Mouse (Mus musculus): Measurements from ENCODE around the gene Ceacam9. TPM values are rescaled to one million over a fixed set of nuclear protein-coding genes. Genes with fewer than 3 reads are reported as not detected.
"Not testable (repeated sequence)": the region's sequence is repeated elsewhere in the genome, so short reads cannot be mapped to it uniquely, and the experiment has no call there.

The Ceacam9 gene
- polyA plus RNA-seq (2016; fragmentation: Nextera tagmentation; extraction: Ambion mirVana), result not detected in 2 replicates

DNA sequence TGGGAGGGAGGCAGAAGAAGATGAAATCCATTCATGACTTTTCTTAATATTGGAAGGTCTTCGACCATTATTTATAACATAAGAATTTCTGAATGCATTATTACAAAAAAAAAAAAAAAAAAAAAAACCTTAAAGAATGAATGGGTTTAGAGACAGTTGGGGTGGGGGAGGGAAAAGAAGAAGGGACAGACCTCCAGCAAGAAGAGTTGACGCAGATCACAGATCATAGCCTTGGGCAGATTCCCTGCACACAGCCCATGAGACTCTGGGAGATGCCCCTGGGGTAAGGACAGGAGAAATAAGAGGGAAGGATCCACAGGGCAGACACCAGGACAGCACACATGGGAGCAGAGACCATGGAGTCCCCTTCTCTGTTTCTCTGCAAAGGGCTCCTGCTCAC is at the start of gene Ceacam9:
Gene Ceacam9, plus strand, starts transcription at position 301 of the 400 bp plus-strand sequence.
- no peak for DNase-seq (ENCODE audit: low spot score)
- H3K9me3 ChIP-seq (replicated peaks), result no peaks in the 10 kb centered on the region
- 78% methylated on average over 2 of the region's 2 CpGs for WGBS
- H3K27me3 ChIP-seq (ENCODE audit: low read depth, poor library complexity, severe bottlenecking), result no peaks in the 10 kb centered on the region
- H3K4me3 ChIP-seq, result no peak within 1 kb of the TSS
- H3K36me3 ChIP-seq, result no peaks in the 10 kb centered on the region
- no peak within 1 kb of the TSS for H3K27ac ChIP-seq (replicated peaks)
- peaks cover under 1% of the 10 kb centered on the region; the same call in 1 of the 2 replicates for H3K4me1 ChIP-seq

DNA sequence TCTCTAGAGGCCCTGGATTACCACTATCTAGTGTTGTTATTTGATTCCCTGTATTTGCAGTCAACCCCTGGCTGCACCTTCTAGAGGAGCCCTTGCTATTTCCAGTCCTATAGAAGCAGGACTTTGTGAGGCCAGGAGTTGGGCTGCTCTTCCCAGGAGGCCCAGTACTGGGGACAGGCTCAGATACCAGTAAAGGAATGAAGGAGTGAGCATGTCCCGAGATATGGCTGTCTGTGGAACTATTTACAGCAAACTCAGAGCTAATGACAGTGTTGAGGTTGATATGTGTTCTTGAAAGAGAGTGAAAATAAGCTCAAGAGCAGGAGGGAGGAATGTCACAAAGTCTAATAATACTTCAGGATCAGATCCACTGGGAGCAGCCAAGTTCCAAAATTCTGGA is 47.9 kb upstream of the Ceacam9 start:
- WGBS, result 76% methylated on average over 1 of the region's 1 CpGs
- no peak overlapping the region for H3K27ac ChIP-seq (replicated peaks)

DNA sequence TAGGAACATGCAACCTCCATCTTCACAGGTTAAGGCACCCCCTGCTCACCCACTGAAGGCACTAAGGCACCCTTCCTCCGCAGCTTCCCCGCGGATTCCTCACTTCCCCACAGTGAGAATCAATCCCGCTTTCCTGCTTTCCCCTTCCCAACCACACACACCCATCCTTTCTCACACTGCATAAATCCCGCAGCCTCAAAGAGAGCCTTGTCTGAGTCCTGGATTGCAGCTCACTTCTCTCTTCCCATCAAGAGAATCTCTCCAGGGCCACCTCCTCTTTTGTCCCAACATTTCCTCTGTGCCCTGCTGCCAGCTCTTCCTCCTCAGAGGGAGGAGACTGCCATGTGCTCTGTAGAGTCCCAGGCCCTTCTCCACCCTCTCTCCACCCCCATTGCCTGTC is 47.0 kb upstream of the Ceacam9 start:
- H3K4me1 ChIP-seq; H3K27me3 ChIP-seq (ENCODE audit: low read depth, poor library complexity, severe bottlenecking); DNase-seq (ENCODE audit: low spot score); H3K27ac ChIP-seq (replicated peaks); H3K36me3 ChIP-seq; H3K4me3 ChIP-seq; H3K9me3 ChIP-seq (replicated peaks): not testable (repeated sequence)
- 47% methylated on average over 5 of the region's 5 CpGs for WGBS

More for the DNA sequence above, 47.9 kb upstream of the Ceacam9 start:
- no peaks in the 10 kb centered on the region for H3K27me3 ChIP-seq (ENCODE audit: low read depth, poor library complexity, severe bottlenecking)
- H3K36me3 ChIP-seq, result no peaks in the 10 kb centered on the region
- DNase-seq (ENCODE audit: low spot score), result no peak
- H3K9me3 ChIP-seq (replicated peaks), result no peaks in the 10 kb centered on the region
- H3K4me1 ChIP-seq, result no peaks in the 10 kb centered on the region
- H3K4me3 ChIP-seq, result no peak overlapping the region

DNA sequence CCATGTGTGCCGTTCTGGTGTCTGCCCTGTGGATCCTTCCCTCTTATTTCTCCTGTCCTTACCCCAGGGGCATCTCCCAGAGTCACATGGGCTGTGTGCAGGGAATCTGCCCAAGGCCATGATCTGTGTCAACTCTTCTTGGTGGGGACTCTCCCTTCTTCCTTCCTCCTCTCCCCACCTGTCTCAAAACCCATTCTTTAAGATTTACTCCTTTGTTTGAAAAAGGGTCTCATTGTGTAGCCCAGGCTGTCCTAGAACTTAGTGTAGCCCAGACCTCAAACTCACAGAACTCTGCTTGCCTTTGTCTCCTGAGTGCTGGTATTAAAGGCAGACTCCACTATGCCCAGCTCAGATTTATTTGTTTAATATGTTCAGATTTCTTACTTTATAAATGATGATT is 46.1 kb upstream of the Ceacam9 start, which contains the start of gene Ceacam15:
Gene Ceacam15, minus strand, starts transcription at position 101 of the 400 bp plus-strand sequence.
- no peak for DNase-seq (ENCODE audit: low spot score)
- WGBS, result 68% methylated on average over 1 of the region's 1 CpGs
- Histone ChIP-seq H3K27ac (replicated peaks) (no peak within 1 kb of the TSS), H3K4me1 (no peaks in the 10 kb centered on the region), H3K27me3 (ENCODE audit: low read depth, poor library complexity, severe bottlenecking) (no peaks in the 10 kb centered on the region), H3K4me3 (no peak within 1 kb of the TSS), H3K36me3 (no peaks in the 10 kb centered on the region), H3K9me3 (replicated peaks) (no peaks in the 10 kb centered on the region)

DNA sequence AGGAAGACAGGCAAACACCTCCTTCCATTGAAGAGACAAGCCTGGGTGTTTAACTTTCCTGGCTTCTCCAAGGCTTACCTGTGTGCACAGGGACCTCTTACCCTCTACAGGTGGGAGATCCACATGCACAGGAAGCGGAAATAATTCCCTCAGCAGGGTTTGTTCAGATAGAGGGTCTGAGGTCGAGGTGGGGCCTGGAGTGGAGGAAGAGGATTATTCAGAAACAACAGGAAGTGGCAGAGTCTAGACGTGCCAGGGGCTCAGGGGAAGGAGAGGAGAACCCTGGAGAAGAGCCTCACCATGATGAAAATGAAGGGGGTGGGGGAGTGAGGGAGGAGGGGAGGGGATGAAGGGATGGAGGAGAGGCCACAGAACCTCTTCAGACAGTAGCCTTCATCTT is 41.5 kb upstream of the Ceacam9 start:
- DNase-seq (ENCODE audit: low spot score); H3K4me3 ChIP-seq; H3K27ac ChIP-seq (replicated peaks); H3K27me3 ChIP-seq (ENCODE audit: low read depth, poor library complexity, severe bottlenecking); H3K9me3 ChIP-seq (replicated peaks); H3K36me3 ChIP-seq; H3K4me1 ChIP-seq: not testable (repeated sequence)
- 55% methylated on average over 3 of the region's 3 CpGs for WGBS

DNA sequence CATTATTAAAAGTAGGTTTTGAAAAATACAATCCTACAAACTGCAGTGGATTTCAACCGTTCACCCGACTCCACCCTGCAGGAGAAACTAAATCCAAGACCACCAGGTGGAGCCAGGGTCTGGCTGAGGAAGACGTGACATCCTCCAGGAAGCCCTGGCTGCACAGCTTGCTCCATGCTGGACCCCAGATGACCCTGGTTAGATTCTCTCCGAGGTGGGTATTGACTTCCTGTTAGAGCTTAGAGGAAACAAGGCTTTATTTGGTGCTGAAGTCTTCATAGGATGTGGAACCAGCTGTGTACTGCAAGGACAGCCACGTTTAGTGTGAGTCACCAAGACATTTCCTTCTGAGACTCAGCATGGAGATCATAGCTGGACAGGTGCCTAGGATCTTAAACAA is 32.5 kb upstream of the Ceacam9 start:
- Histone ChIP-seq H3K9me3 (replicated peaks) (peaks cover 10% of the 10 kb centered on the region; the same call in 1 of the 2 replicates), H3K27me3 (ENCODE audit: low read depth, poor library complexity, severe bottlenecking) (no peaks in the 10 kb centered on the region), H3K36me3 (no peaks in the 10 kb centered on the region), H3K4me3 (no peak overlapping the region), H3K4me1 (no peaks in the 10 kb centered on the region), H3K27ac (replicated peaks) (no peak overlapping the region)
- no peak for DNase-seq (ENCODE audit: low spot score)
- WGBS, result 82% methylated on average over 5 of the region's 5 CpGs

DNA sequence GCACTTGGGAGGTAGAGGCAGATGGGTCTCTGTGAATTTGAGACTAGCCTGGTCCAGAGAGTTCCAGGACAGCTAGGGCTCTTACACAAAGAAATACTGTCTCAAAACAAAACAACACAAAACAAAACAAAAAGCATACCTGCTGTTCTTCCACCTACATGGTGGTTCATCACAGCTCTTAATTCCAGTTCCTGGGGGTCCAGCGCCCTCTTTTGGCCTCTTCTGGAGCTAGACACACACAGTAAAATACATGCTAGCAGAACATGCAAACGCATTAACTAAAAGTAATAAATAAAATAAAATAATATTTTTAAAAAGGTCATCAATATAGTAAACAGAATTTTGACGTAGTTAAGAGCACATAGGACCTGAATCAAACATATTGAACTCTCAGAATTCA is 26.7 kb upstream of the Ceacam9 start:
- no peak overlapping the region for H3K27ac ChIP-seq (replicated peaks)
- H3K9me3 ChIP-seq (replicated peaks), result no peaks in the 10 kb centered on the region
- no peaks in the 10 kb centered on the region for H3K27me3 ChIP-seq (ENCODE audit: low read depth, poor library complexity, severe bottlenecking)
- DNase-seq (ENCODE audit: low spot score), result no peak
- no peaks in the 10 kb centered on the region for H3K36me3 ChIP-seq
- H3K4me1 ChIP-seq, result no peaks in the 10 kb centered on the region
- WGBS, result 42% methylated on average over 3 of the region's 3 CpGs
- no peak overlapping the region for H3K4me3 ChIP-seq

DNA sequence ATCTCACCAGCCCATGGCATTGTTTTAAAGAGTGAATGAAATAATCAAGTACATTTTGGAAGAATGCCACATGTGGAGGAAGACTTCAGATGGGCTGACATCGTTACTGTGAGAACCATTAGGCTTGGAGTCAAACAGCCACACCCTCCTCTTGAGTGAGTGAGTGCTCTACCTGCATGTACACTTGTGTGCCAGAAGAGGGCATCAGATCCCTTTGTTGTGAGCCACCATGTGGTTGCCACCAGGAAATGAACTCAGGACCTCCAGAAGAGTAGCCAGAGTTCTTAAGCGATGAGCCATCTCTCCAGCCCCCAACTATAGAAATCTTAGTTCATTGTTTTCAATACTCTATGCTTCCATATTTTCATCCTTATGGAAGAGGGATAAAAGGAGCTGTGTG is 22.7 kb upstream of the Ceacam9 start:
- no peak overlapping the region for H3K27ac ChIP-seq (replicated peaks)
- no peaks in the 10 kb centered on the region for H3K9me3 ChIP-seq (replicated peaks)
- H3K4me3 ChIP-seq, result no peak overlapping the region
- WGBS, result 52% methylated on average over 2 of the region's 2 CpGs
- H3K27me3 ChIP-seq (ENCODE audit: low read depth, poor library complexity, severe bottlenecking), result no peaks in the 10 kb centered on the region
- H3K4me1 ChIP-seq, result no peaks in the 10 kb centered on the region
- DNase-seq (ENCODE audit: low spot score), result no peak
- no peaks in the 10 kb centered on the region for H3K36me3 ChIP-seq

DNA sequence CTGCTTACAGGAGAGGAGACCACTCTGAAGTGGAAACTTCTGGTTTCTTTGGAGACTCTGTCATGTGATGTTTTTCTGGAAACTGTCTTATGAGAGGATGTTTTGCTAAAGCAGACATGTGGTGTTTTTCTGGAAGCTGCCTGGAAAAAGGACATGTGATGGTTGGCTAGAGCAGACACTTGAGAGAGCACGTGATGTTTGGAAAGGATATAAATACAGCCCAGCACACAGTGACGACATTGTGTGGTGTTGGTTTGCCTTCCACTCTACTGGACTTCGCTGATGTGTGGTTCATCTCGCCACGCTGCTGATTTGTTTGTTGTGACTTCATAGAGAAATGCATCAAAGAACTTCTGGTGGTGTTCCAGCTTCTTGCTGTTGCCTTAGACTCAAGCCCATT is 21.1 kb upstream of the Ceacam9 start:
- no peak for DNase-seq (ENCODE audit: low spot score)
- H3K27me3 ChIP-seq (ENCODE audit: low read depth, poor library complexity, severe bottlenecking), result no peaks in the 10 kb centered on the region
- no peaks in the 10 kb centered on the region for H3K9me3 ChIP-seq (replicated peaks)
- no peaks in the 10 kb centered on the region for H3K4me1 ChIP-seq
- WGBS, result 90% methylated on average over 5 of the region's 5 CpGs
- H3K4me3 ChIP-seq, result no peak overlapping the region
- H3K36me3 ChIP-seq, result no peaks in the 10 kb centered on the region
- no peak overlapping the region for H3K27ac ChIP-seq (replicated peaks)

DNA sequence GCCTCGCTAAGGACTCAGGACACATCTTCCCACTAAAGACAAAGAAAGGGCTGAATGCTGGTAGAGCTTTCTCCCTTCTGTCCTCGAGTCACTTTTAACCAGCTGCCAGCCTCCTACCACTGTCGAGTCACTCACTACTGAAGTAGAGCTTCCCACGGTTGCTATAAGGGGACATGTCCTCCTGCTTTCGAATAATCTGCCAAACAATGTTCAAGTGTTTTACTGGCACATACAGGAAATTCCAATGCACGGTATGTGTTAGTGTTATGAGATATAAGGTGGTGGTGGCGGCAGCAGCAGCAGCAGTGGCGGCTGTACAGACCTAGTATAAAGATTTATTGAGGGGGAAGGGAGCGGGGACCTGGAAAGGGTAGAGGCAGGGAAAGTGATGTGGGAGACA is 15.3 kb upstream of the Ceacam9 start:
- Histone ChIP-seq H3K36me3 (no peaks in the 10 kb centered on the region), H3K27ac (replicated peaks) (no peak overlapping the region), H3K27me3 (ENCODE audit: low read depth, poor library complexity, severe bottlenecking) (peaks cover 8% of the 10 kb centered on the region; the same call in 1 of the 2 replicates), H3K4me3 (no peak overlapping the region), H3K4me1 (0 out of 2 replicates have a peak, but pooled peaks cover 2% of the 10 kb centered on the region), H3K9me3 (replicated peaks) (no peaks in the 10 kb centered on the region)
- no peak for DNase-seq (ENCODE audit: low spot score)
- 72% methylated on average over 9 of the region's 9 CpGs for WGBS

DNA sequence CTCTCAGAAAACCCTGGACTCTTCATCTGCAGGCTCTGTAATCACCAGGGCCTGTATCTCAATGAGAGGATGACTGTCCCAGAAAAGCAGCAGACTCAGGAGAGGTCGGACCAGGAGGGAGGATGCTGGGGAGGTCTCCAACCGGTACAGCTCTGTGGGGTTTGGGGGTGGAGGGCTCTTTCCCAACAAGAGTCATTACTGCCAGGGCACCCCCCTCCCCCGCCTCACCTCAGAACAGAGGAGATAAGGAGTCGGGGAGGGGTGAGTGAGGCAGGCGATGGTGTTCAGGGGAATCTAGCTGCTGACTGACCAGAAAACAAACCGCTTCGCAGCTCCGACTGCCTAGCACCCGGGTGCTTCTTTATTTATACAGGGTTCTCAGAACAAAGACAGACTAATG is 13.5 kb upstream of the Ceacam9 start:
- Histone ChIP-seq H3K4me3 (no peak overlapping the region), H3K27ac (replicated peaks) (no peak overlapping the region), H3K9me3 (replicated peaks) (no peaks in the 10 kb centered on the region), H3K4me1 (0 out of 2 replicates have a peak, but pooled peaks cover 2% of the 10 kb centered on the region), H3K36me3 (no peaks in the 10 kb centered on the region), H3K27me3 (ENCODE audit: low read depth, poor library complexity, severe bottlenecking) (peaks cover 8% of the 10 kb centered on the region; the same call in 1 of the 2 replicates)
- WGBS, result 27% methylated on average over 9 of the region's 9 CpGs
- DNase-seq (ENCODE audit: low spot score), result no peak

DNA sequence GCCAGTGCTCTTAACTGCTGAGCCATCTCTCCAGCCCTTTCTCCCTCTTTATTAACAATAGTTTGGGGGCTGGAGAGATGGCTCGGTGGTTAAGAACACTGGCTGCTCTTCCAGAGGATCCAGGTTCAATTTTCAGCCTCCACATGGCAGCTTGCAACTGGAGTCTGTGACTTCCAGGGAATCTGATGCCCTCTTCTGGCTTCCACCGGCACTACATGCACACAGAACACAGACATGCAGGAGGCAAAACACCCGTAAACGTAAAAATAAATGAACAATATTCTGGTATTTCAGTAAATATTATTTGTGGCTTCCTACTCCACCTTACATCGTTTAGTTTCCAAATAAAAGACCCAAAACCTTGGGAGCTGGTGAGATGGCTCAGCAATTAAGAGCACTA is 11.1 kb upstream of the Ceacam9 start:
- Histone ChIP-seq H3K27ac (replicated peaks) (no peak overlapping the region), H3K36me3 (no peaks in the 10 kb centered on the region), H3K9me3 (replicated peaks) (no peaks in the 10 kb centered on the region), H3K4me3 (no peak overlapping the region), H3K27me3 (ENCODE audit: low read depth, poor library complexity, severe bottlenecking) (peaks cover 8% of the 10 kb centered on the region; the same call in 1 of the 2 replicates), H3K4me1 (0 out of 2 replicates have a peak, but pooled peaks cover 2% of the 10 kb centered on the region)
- DNase-seq (ENCODE audit: low spot score), result no peak
- 76% methylated on average over 5 of the region's 5 CpGs for WGBS

DNA sequence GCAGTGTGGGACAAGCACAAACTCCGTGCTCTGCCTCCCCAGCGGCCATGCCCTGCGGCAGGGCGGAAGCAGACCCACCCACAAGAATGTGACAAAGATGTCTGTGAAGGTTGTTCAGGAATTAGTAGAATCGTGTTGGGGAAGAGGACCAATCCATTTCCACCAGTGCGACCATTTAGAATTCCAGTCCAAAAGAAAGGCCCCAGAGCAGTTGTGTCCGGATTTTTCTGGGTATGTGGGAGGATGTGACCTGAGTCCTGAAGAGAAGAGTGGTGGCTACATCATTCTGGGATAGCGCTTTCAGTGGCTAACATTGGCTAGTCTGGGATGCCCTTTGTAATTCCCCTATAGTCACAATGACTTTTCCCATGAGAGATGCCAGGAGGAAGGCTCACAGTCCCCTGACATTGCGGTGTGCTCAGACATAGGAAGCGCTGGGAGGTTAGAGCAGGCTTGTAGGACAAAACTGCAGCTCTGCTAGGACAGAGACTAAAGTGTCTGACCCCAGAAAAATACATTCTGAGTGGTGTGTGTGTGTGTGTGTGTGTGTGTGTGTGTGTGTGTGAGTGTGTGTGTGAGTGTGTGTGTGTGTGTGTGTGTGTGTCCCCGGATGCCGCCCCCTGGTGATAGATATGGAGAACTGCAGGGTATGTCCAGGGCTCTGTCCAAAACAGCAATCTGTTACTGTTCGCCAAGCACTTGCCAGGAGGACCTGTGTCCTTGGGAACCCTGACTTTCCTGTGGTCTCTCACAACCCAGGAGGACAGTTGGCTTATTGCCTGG is 8.9 kb upstream of the Ceacam9 start:
- no peak for DNase-seq (ENCODE audit: low spot score)
- 77% methylated on average over 13 of the region's 13 CpGs for WGBS
- H3K27ac ChIP-seq (replicated peaks), result no peak overlapping the region

More for the DNA sequence above, 8.9 kb upstream of the Ceacam9 start:
- no peaks in the 10 kb centered on the region for H3K9me3 ChIP-seq (replicated peaks)
- H3K4me3 ChIP-seq, result no peak overlapping the region
- peaks cover 5% of the 10 kb centered on the region; the same call in 1 of the 2 replicates for H3K27me3 ChIP-seq (ENCODE audit: low read depth, poor library complexity, severe bottlenecking)
- H3K36me3 ChIP-seq, result no peaks in the 10 kb centered on the region
- peaks cover 8% of the 10 kb centered on the region; the same call in 1 of the 2 replicates for H3K4me1 ChIP-seq

All from midbrain, embryonic 10.5 days (tissue).